Mouse (Mus musculus) small intestine, adult 2 months (tissue): ENCODE results near the gene Gsdma2.

Experiments
- CTCF ChIP-seq: fragments of 200-500 bp; IDR thresholded peaks from 2 replicates; pipeline ENCODE4 v1.5.1; 2012; ENCODE audit warnings: low read depth, mild to moderate bottlenecking, control low read depth, inconsistent platforms, low read length, moderate library complexity, mixed read lengths; ENCODE audit not compliant: insufficient replicate concordance, insufficient read length; ENCODE audit errors: extremely low read depth
- POLR2A ChIP-seq: fragments of 200-500 bp; IDR thresholded peaks from 2 replicates; pipeline ENCODE4 v1.6.1; 2012; ENCODE audit warnings: low read depth, mild to moderate bottlenecking, control low read depth, inconsistent platforms, low read length, moderate library complexity

- TF ChIP-seq CTCF, result no peak
- no peak for TF ChIP-seq POLR2A
These were observed 47.2 kb downstream of the Gsdma2 start for GRCm38 (mm10) chr11:98693746-98694145.
